Mouse (Mus musculus) brown adipose tissue, adult 24 weeks (tissue): Measurements from ENCODE around the gene Aunip. TPM values are rescaled to one million over a fixed set of nuclear protein-coding genes. Genes with fewer than 3 reads are reported as not detected.

Experiments
- H3K27ac ChIP-seq: fragments of 200-500 bp; replicated peaks from 2 replicates; pipeline ENCODE4 v1.5.1; 2012; ENCODE audit warnings: low read depth, mild to moderate bottlenecking, low read length
- H3K4me1 ChIP-seq: fragments of 200-500 bp; 2 replicates; pipeline ENCODE4 v1.6.1; 2012; ENCODE audit warnings: low read length, mixed read lengths; ENCODE audit not compliant: control insufficient read depth, insufficient read depth, insufficient read length
- H3K4me3 ChIP-seq: fragments of 200-500 bp; 2 replicates; pipeline ENCODE4 v1.5.1; 2012; ENCODE audit warnings: low read depth, mild to moderate bottlenecking, low read length, moderate library complexity; ENCODE audit not compliant: insufficient read depth
- polyA plus RNA-seq: library from polyadenylated mRNA; stranded (reverse); fragments of >200 nt; gene quantifications from 2 replicates; pipeline ENCODE4 v1.2.4, GENCODE M21; 2012; ENCODE audit not compliant: missing spikeins, insufficient read depth, insufficient read length

Aunip gene
- polyA plus RNA-seq, 1 experiment: not detected

- Histone ChIP-seq H3K4me1 (no peaks in the 10 kb centered on the region), H3K27ac (no peak overlapping the region), H3K4me3 (no peak overlapping the region)
Observed at GRCm38 (mm10) chr4:134567377-134568226, 56.8 kb downstream of the Aunip start.

GRCm38 (mm10) chr4:134569205-134569604, 58.4 kb downstream of the Aunip start:
- Histone ChIP-seq H3K27ac (no peak overlapping the region), H3K4me1 (no peaks in the 10 kb centered on the region), H3K4me3 (no peak overlapping the region)

- Histone ChIP-seq H3K4me3 (no peak overlapping the region), H3K4me1 (no peaks in the 10 kb centered on the region), H3K27ac (no peak overlapping the region)
Observed at GRCm38 (mm10) chr4:134569831-134570230, 59.0 kb downstream of the Aunip start.

GRCm38 (mm10) chr4:134570704-134571451, 60.1 kb downstream of the Aunip start:
- Histone ChIP-seq H3K4me1 (no peaks in the 10 kb centered on the region), H3K27ac (no peak overlapping the region), H3K4me3 (no peak overlapping the region)

- Histone ChIP-seq H3K27ac (no peak overlapping the region), H3K4me3 (no peak overlapping the region)
Observed at GRCm38 (mm10) chr4:134572449-134573300, 61.9 kb downstream of the Aunip start.

More at GRCm38 (mm10) chr4:134572449-134573300, 61.9 kb downstream of the Aunip start:
- no peaks in the 10 kb centered on the region for H3K4me1 ChIP-seq

Other genes starting within 250 kb of the Aunip start
- gene Pdik1l, start 223.1 kb upstream of the Aunip start, polyA plus RNA-seq: 5.0 and 7.8 TPM in 2 replicates
- gene Trim63, start 195.9 kb upstream of the Aunip start, polyA plus RNA-seq: 1.2 and 2.4 TPM in 2 replicates
- not detected in 2 replicates for gene Slc30a2, start 167.8 kb upstream of the Aunip start, polyA plus RNA-seq
- gene Extl1, start 127.1 kb upstream of the Aunip start, polyA plus RNA-seq: 0.52 and 1.0 TPM in 2 replicates
- gene Pafah2, start 114.7 kb upstream of the Aunip start, polyA plus RNA-seq: 12.3 and 17.4 TPM in 2 replicates
- 3.3 and 8.3 TPM in 2 replicates for gene Stmn1, start 42.7 kb upstream of the Aunip start, polyA plus RNA-seq
- 5.9 and 7.6 TPM in 2 replicates for gene Paqr7, start 14.3 kb upstream of the Aunip start, polyA plus RNA-seq
- 89.6 and 106 TPM in 2 replicates for gene Mtfr1l, start 24.4 kb downstream of the Aunip start, polyA plus RNA-seq
- 3.6 and 4.5 TPM in 2 replicates for gene Selenon, start 41.2 kb downstream of the Aunip start, polyA plus RNA-seq
- 2.5 and 2.6 TPM in 2 replicates for gene Man1c1, start 193.3 kb downstream of the Aunip start, polyA plus RNA-seq